ENCODE assay signal across 20 mouse cellular contexts in the genomic region with DNA sequence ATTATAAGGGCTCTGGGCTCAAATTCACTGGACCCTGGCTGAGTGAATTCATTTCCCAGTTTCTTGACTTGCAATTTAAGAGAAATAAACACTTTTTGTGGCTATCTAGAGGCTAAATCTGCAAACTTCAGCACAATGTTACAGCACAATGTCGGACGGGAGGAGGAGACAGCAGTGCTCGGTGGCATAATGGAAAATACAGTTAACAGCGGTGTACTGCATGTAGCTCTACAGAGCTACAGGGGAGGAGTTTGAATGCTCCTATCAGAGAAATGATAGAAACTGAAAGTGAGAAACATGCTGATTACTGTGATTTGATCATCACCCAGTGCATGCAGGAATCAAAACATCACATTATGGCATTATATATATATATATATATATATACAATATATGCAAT.
"Had no signal": no experiment of that assay in that cellular context is flagged by ENCODE, and none has a peak within 500 bp of the region (broad histone marks: within the 10 kb centered on the region; RNA-seq: fewer than 3 reads in every experiment).

No protein-coding gene starts in this region.

- H3K27ac ChIP-seq: kidney, postnatal 0 days; layer of hippocampus, adult 2 months; liver, embryonic 13.5 days; midbrain, embryonic 10.5 days; midbrain, embryonic 13.5 days; neural tube, embryonic 12.5 days; stomach, postnatal 0 days had no signal

- H3K4me3 ChIP-seq: layer of hippocampus, adult 2 months; liver, embryonic 13.5 days; midbrain, embryonic 10.5 days; midbrain, embryonic 13.5 days; myocyte; neural tube, embryonic 12.5 days had no signal

- H3K36me3 ChIP-seq: liver, embryonic 13.5 days; midbrain, embryonic 10.5 days; midbrain, embryonic 13.5 days; neural tube, embryonic 12.5 days had no signal

- H3K9me3 ChIP-seq: liver, embryonic 13.5 days; midbrain, embryonic 10.5 days; midbrain, embryonic 13.5 days; neural tube, embryonic 12.5 days had no signal

- H3K27me3 ChIP-seq: liver, embryonic 13.5 days; midbrain, embryonic 13.5 days; neural tube, embryonic 12.5 days had no signal

- H3K4me2 ChIP-seq: liver, embryonic 13.5 days; midbrain, embryonic 13.5 days; neural tube, embryonic 12.5 days had no signal

- H3K9ac ChIP-seq: liver, embryonic 13.5 days; midbrain, embryonic 13.5 days; neural tube, embryonic 12.5 days had no signal

- H3K4me1 ChIP-seq: liver, embryonic 13.5 days; midbrain, embryonic 13.5 days; neural tube, embryonic 12.5 days had no signal

- DNase-seq: kidney, adult 2 months; kidney, postnatal 25 days; layer of hippocampus, adult 9-11 months; liver, embryonic 13.5 days; lung, adult 2 months; lung, postnatal 14 days; lung, postnatal 4 days; retina, postnatal 1 day; right cerebral cortex, postnatal 25 days; thymus, adult 2 months; thymus, postnatal 14 days; thymus, postnatal 4 days had no signal

- ATAC-seq: midbrain, embryonic 13.5 days; midbrain, embryonic 16.5 days had no signal
